Mouse (Mus musculus): Measurements from ENCODE around the gene Pde11a.

Pde11a gene

GRCm38 (mm10) chr2:76338215-76339156, at the start of gene Pde11a:
Gene Pde11a (minus strand): TSS chr2:76338774.
- DNase-seq (ENCODE audit: low read depth, low spot score) = no peak

DNA sequence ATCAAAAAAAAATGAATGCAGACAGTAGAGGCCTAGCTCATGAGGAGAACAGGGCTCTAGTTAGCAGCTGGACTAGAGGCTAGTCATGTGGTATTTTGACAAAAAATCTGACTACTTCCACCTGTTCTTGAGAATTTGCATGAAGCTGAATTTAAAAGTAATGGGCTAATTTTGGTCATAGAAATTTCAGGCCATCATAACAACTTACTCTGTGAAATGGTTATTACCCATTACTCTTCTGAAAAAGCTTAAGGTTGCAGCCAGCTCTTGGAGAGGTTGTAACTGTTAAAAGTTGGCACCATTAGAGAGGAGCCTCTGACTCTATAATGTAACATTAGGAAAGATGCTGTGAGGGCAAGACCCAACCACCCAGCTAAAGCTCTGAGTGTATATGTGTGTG, 48.0 kb upstream of the Pde11a start:
- DNase-seq (ENCODE audit: low read depth, low spot score) = no peak

DNA sequence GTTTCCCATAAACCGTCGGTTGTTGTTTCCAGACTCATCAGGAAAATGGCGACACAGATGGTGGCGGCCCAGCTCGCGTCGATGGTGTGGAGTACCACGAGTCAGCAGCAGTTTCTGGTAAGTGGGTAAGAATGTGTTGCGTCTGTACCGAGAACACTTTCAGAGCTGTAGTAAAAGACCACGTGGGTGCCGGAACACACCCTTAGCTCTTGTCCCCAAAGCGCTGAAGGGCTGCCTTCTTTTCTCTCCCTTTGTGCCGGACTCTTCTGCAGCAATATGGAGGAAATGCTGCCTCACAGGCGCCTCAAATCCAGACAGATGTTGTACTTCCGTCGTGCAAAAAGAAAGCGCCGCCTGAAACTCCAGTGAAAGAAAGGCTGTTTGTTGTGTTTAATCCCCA, 40.1 kb upstream of the Pde11a start:
- no peak for DNase-seq (ENCODE audit: low read depth, low spot score)

DNA sequence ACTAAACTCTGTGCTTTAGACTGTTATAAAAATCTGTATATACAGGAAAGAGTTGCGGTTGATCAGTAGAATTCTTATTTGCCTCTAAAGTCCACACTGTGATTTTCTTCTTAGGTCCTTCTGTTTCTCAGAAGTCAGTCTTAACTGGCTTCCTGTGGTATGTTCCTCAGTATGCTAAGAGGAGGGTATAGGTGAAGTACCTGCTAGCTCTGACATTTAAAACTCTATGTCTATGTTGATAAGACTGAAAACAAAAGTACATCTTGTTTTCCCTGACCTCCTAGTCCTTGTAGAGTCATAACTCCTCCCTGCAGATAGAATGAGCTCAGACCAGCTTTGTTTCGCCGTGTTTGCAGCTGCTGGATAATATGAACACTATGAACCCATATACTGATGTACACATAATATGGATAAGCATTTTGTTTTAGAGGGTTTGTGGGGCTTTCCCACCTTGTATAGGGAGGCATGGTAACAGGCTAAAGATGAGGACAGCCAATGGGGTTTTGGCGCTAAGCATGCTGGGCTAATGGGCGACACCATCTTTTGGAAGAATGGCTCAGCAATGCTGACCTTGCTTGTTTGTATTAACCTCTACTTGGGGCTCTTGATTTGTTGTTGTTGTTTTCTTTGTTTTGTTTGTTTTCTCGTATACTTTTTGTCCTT, 36.1 kb upstream of the Pde11a start:
- DNase-seq (ENCODE audit: low read depth, low spot score) = no peak

GRCm38 (mm10) chr2:76372244-76372643, 33.7 kb upstream of the Pde11a start:
- no peak for DNase-seq (ENCODE audit: low read depth, low spot score)

- DNase-seq (ENCODE audit: low read depth, low spot score) = no peak
Measured at GRCm38 (mm10) chr2:76370656-76370922, 32.0 kb upstream of the Pde11a start.

GRCm38 (mm10) chr2:76369821-76370655, 31.5 kb upstream of the Pde11a start, which contains the start of gene Rbm45:
Gene Rbm45 (plus strand): TSS chr2:76369984.
- peak; percentile 76 for DNase-seq (ENCODE audit: low read depth, low spot score)

DNA sequence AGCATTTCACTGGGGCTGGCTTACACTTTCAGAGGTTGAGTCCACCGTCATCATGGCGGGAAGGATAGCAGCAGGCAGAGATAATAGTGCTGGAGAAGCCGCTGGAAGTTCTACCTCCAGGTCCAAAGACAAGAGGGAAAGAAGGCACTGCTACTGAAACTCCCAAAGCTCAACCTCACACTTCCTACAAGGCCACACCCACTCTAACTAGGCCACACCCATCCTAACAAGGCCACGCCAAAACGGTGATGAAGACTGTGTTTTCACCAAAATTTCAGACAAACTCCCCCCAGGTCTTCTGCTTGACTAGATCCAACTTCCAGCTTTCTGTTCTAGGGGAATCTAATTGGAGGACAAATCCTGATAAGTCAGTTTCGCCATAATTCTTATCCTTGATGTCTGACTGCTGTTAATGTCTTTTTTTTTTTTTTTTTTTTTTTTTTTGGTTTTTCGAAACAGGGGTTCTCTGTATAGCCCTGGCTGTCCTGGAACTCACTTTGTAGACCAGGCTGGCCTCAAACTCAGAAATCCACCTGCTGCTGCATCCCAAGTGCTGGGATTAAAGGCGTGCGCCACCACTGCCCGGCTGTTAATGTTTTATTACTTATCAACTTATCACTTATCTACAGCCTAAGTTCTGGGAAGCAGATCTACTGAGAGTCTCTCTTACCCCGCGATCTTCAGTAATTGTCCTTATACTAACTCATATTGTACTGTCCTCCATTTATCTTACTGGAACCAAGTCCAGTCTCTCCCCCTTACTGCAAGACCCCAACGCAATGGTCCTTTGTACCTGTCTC, 30.5 kb upstream of the Pde11a start:
- no peak for DNase-seq (ENCODE audit: low read depth, low spot score)

DNA sequence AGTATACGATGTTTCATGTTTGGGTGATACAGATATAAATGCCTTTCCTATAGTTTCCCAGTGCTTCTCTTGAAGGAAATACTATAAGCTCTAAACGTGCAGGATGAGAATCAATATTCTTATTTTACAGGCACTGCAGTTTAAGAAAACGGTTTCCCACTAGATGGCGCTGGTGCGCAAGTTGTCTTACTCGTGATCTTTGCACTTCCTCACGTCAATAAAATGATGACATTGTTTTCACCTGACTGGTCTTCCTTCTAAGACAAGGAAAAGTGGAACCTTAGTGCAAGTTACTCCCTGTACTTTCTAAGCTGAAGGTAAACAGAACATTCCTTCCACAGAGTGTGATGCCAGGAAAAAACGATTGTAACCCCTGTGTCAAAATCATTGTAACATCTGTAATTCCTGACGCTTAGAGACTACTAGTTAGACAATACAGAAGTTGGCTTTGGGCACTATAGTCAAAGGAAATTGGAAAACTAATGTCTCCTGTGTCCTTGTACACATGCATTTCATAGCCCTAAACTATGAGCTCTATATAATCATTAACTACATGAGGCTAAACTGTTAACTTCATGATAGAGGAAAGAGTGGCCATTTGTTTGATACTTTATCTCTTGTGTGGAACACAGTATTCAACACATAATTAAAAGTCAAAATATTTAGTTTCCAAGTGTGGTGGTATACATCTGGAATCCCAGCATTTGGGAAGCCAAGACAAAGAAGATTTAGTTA, 28.8 kb upstream of the Pde11a start:
- peak; percentile 46 for DNase-seq (ENCODE audit: low read depth, low spot score)

- DNase-seq (ENCODE audit: low read depth, low spot score) = no peak
Measured at GRCm38 (mm10) chr2:76365811-76366210, 27.2 kb upstream of the Pde11a start.

DNA sequence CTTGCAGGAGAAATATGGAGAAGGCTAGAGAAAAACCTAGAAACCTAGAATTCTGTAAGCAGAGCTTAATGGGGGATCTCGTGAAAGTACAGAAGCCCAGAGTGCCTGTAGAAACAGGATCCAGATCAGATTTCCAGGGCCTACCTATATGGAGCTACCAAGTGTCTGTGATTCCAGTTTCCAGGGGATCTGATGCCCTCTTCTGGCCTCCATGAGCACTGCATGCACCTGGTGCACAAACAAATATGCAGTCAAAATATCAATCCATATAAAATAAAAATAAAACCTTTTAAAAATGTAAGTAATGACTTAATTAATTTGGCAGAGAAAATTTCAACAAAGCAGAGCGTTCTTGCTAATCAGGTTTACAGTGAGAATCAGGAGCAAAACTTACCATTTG, 23.5 kb upstream of the Pde11a start:
- no peak for DNase-seq (ENCODE audit: low read depth, low spot score)

- no peak for DNase-seq (ENCODE audit: low read depth, low spot score)
Measured at GRCm38 (mm10) chr2:76360226-76360625, 21.7 kb upstream of the Pde11a start, which contains the start of gene Cyct. Gene Cyct (minus strand): TSS chr2:76360450.

GRCm38 (mm10) chr2:76347839-76348238, 9.3 kb upstream of the Pde11a start:
- no peak for DNase-seq (ENCODE audit: low read depth, low spot score)

GRCm38 (mm10) chr2:76342146-76342545, 3.6 kb upstream of the Pde11a start:
- no peak for DNase-seq (ENCODE audit: low read depth, low spot score)

DNA sequence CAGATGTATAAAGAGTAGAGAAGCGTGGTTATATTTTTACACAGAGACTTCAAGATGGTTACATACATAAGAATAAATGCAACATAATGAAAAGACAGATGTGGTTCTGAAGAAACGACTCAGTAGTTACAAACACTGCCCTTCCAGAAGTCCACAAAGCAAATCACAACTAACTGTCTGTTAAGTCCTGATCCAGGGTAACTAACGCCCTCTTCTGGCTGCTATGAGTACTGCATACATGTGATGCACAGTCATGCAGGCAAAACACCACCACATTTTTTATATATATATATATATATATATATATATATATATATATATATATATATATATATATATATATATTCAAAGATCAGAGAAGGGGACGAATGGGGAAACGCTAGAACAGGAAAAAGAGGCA, 4.0 kb downstream of the Pde11a start:
- no peak for DNase-seq (ENCODE audit: low read depth, low spot score)

DNA sequence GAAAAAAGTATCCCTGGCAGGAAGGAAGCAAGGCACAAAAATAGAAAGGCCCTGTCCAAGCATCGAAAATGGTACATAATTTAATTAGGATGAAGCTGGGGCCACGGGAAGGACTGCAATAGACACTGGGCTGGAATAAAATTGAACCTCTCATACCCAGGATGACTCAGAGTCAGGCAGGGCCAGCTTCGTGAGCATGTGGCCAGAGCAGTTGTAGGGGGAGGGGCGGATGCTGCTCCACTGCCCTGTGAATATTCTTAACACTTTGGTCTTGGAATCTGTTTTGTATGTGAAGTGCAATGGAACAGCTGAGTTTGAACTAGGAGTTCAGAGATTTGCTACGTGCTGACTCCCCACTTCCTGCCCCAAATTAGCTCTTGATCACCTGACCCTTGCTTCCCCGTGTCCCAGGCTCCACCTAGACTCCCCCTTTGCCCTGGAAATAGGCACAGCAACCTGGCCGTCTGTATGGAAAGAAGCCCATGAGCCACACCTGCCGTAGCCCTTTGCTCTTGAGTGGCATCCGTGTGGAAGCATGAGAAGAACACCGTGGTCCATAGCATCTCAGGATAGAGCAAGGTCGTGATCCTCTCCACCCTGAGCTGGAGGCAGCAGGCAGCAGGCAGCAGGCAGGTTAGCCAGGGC, 6.3 kb downstream of the Pde11a start:
- DNase-seq (ENCODE audit: low read depth, low spot score) = no peak

DNA sequence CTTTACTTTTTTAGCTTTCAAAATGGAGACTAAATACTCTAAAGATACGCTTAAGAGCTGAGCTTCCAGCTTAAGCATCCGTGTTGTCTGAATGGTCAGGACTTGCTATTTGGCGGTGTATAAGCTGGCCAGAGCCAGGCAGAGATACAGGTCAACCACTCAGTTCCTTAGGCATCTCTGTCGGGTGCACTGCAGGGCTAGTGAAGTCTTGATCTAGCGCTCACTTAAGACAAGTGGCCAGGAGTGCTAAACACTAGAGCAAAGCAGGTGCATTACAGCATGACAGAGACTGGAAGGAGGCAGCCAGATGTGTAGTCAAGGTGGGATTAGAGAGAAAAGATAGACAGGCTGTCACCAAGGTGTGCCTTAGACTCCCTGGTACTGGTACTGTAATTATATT, 8.5 kb downstream of the Pde11a start:
- DNase-seq (ENCODE audit: low read depth, low spot score) = no peak

- no peak for DNase-seq (ENCODE audit: low read depth, low spot score)
Measured at GRCm38 (mm10) chr2:76326161-76326560, 12.4 kb downstream of the Pde11a start.

DNA sequence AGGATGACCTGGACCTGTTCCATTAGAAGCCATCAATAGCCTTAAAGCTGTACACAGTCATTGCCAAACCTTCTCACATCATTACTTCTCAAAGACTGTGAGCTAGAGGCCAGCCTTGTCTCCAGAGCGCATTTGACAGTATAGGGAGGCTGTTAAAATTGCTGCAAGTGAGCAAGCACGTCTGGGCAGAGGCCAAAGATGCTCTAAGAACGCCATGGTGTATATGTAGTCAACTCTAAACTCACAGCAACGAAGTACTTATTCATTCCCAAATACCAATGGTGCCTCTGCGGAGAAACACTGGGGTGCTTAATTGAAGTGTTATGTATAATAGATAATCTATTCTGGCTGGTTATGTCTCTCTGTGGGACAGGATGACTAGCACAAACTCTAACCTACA, 14.1 kb downstream of the Pde11a start:
- no peak for DNase-seq (ENCODE audit: low read depth, low spot score)

Measured in telencephalon, adult 2 months (tissue).